ENCODE assay signal across 8 mouse cellular contexts in genomic region chr14:44977278-44977677, GRCm38 (mm10). TPM values are rescaled to one million over a fixed set of nuclear protein-coding genes. Genes with fewer than 3 reads are reported as not detected.
DNase-seq lines count a peak whose midpoint lies in the region; ATAC-seq lines count a peak whose summit lies in the region.

No protein-coding gene starts in this region.

- ATAC-seq in inflammation-experienced regulatory T-cells, adult 6 months: peak; percentile 63

- DNase-seq in Muller cell, postnatal 12 days (ENCODE audit: inconsistent ontology term): peak; percentile 17
- peak; percentile 67 to 75 for DNase-seq in cerebellum, postnatal 14 days
- DNase-seq in frontal cortex, postnatal 36 days (ENCODE audit: low spot score in 2 of 2): peak; percentile 74 to 83
- DNase-seq in layer of hippocampus, postnatal 14 days (ENCODE audit: low spot score in 2 of 2): peak; percentile 56 to 74
- peak; percentile 63 for DNase-seq in lung, postnatal 25 days (ENCODE audit: low spot score)
- peak; percentile 13 for DNase-seq in retina, adult 2 months (ENCODE audit: low read depth, low spot score)
- peak; percentile 73 for DNase-seq in thymus, postnatal 14 days

RNA-seq across cellular contexts. Expression of gene Ptger2, which starts 10.7 kb away (rescaled TPM):
- polyA plus RNA-seq in inflammation-experienced regulatory T-cells, adult 6 months (2017; shearing (Covaris generic)): 10 to 100 TPM; 38.8 to 88.6 (median 61.0) TPM
- total RNA-seq in layer of hippocampus, postnatal 14 days (2021): under 1 TPM; 0.14 to 0.26 TPM

Comparison
In these comparisons a context has a peak if more than half of its experiments do, and no peak if none do; other contexts are left out.
1. Peak in every context shown above with its lines: DNase-seq and ATAC-seq.
2. DNase-seq: peak in every context shown above with its lines; median percentile 78 in frontal cortex, postnatal 36 days; 73 in thymus, postnatal 14 days; 71 in cerebellum, postnatal 14 days; 65 in layer of hippocampus, postnatal 14 days; 63 in lung, postnatal 25 days; 17 in Muller cell, postnatal 12 days; 13 in retina, adult 2 months.